Mouse (Mus musculus) Patski (cell line): ENCODE measurements around the gene Pofut2. TPM values are rescaled to one million over a fixed set of nuclear protein-coding genes. Genes with fewer than 3 reads are reported as not detected.

Source experiments
- ATAC-seq: fragments of 100-300 bp; one replicate; pipeline ENCODE4 v1.8.0; 2021
- CTCF ChIA-PET: fragments of 350-600 bp; sonication (Branson Sonifier 250); formaldehyde crosslinking; loops from one replicate; lab custom pipeline; 2022; ENCODE audit warnings: inconsistent platforms; lab: Charles Lee
- POLR2A ChIA-PET: fragments of 350-600 bp; sonication (Branson Sonifier 250); formaldehyde crosslinking; loops from one replicate; lab custom pipeline; 2022; ENCODE audit warnings: antibody characterized with exemption, inconsistent platforms; lab: Charles Lee
- DNase-seq: peaks from one replicate; pipeline ENCODE4 v3.0.0-alpha.2; 2011; ENCODE audit warnings: low read depth, low spot score
- H3K27me3 ChIP-seq: fragments of 371-371 bp; one replicate; pipeline ENCODE4 v1.5.1; 2021
- CTCF ChIP-seq: fragments of 100-300 bp; IDR thresholded peaks from one replicate; pipeline ENCODE4 v1.5.1; 2021
- in situ Hi-C: fragments of 300-500 bp; cut with MboI; formaldehyde crosslinking; loops from 3 replicates; pipeline ENCODE4 v1.11.1; 2018; ENCODE audit warnings: low pct_unique_long_range_greater_than_20kb, mixed read lengths
- polyA plus RNA-seq: library from polyadenylated mRNA; unstranded; gene quantifications from one replicate; pipeline ENCODE4 v1.2.3, GENCODE M21; 2021

Gene Pofut2
- polyA plus RNA-seq, result 121 TPM

DNA sequence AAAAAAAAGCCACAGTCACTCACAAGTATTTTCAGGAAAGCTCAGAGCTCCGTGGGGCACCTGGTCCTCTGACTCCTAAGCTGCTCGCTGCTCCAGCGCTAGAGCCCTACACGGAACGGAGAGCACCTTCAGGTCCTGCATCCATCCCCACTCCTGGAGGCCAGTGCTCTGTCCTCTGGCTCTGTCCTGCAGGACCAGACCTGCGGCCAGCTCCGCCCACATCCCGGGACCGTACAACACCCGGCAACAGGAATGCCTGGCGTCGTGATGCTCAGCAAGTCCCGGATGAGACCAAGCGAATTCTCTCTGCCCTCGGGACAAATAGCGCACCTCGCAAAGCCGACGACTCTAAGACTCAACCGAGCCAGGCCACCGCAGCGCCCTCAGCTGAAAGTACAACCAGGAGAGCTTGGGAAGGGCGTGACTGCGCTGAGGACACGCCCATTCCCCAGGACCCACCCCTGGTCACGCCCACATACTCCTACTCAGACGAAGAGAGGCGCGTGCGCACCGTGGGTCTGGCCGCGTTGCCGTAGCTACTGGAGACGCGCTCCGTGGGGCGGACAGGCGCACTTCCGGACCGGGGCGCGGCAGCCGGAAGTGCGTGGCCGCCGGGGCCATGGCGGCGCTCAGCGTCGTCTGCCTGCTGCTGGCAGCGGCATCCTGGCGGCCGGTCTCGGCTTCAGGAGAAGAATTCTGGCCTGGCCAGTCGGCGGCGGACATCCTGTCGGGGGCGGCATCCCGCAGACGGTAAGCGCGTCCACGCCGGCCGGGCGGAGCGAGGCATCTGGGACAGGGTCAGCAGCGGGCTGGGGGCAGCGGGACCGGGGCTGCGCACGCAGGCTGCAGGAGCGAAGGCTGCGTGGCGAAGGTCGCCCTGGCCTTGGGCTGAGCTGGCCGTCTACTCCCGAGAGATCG, at the start of gene Pofut2:
Gene Pofut2, plus strand, starts transcription at position 515 of the 918 bp plus-strand sequence.
- DNase-seq (peak; percentile 91), ATAC-seq (peak; percentile 85)
- no peak for TF ChIP-seq CTCF
- ChIA-PET CTCF (interaction anchor here (1.0 to 3.7 kb wide), 5 partner anchors 23 to 164 kb away, joined by 3 to 23 read pairs (median 3); no protein-coding TSS in a partner anchor), POLR2A (interaction anchor here (0.6 to 1.0 kb wide), 4 partner anchors 101 to 285 kb away, joined by 3 to 9 read pairs (median 4); no protein-coding TSS in a partner anchor)
- in situ Hi-C loops, result loop anchor here (10.0 kb wide), 1 partner anchor 424 kb away; no protein-coding TSS in a partner anchor
- no peaks in the 10 kb centered on the region for H3K27me3 ChIP-seq

- in situ Hi-C loops, result loop anchor here (5.0 kb wide), 1 partner anchor 42 kb away; the partner anchor contains the start of gene Col18a1
- ChIA-PET CTCF (interaction anchor here (0.9 to 1.4 kb wide), 2 partner anchors 58 to 79 kb away, joined by 3 to 4 read pairs; no protein-coding TSS in a partner anchor), POLR2A (no interaction called here)
- ATAC-seq, result no peak
- no peaks in the 10 kb centered on the region for H3K27me3 ChIP-seq
- DNase-seq, result no peak
- no peak for TF ChIP-seq CTCF
Observed at GRCm38 (mm10) chr10:77209261-77209660, 49.8 kb upstream of the Pofut2 start.

GRCm38 (mm10) chr10:77210666-77211065, 48.4 kb upstream of the Pofut2 start:
- no peaks in the 10 kb centered on the region for H3K27me3 ChIP-seq
- in situ Hi-C loops, result loop anchor here (5.0 kb wide), 1 partner anchor 128 kb away; no protein-coding TSS in a partner anchor
- CTCF ChIA-PET, result interaction anchor here (1.3 kb wide), 1 partner anchor 80 kb away, joined by 3 read pairs; no protein-coding TSS in a partner anchor
- no peak for ATAC-seq
- no peak for DNase-seq
- TF ChIP-seq CTCF, result no peak
- POLR2A ChIA-PET, result no interaction called here

GRCm38 (mm10) chr10:77211116-77211570, 47.9 kb upstream of the Pofut2 start:
- no peaks in the 10 kb centered on the region for H3K27me3 ChIP-seq
- in situ Hi-C loops, result loop anchor here (5.0 kb wide), 1 partner anchor 129 kb away; no protein-coding TSS in a partner anchor
- DNase-seq (peak; percentile 87), ATAC-seq (peak; percentile 64)
- ChIA-PET CTCF (interaction anchor here (1.3 kb wide), 1 partner anchor 81 kb away, joined by 3 read pairs; no protein-coding TSS in a partner anchor), POLR2A (no interaction called here)
- TF ChIP-seq CTCF, result no peak

GRCm38 (mm10) chr10:77212354-77213120, 46.5 kb upstream of the Pofut2 start:
- CTCF ChIA-PET, result interaction anchor here (1.4 to 2.0 kb wide), 2 partner anchors 39 to 82 kb away, joined by 5 to 6 read pairs; no protein-coding TSS in a partner anchor
- in situ Hi-C loops, result loop anchor here (5.0 kb wide), 1 partner anchor 130 kb away; no protein-coding TSS in a partner anchor
- DNase-seq (no peak), ATAC-seq (no peak)
- H3K27me3 ChIP-seq, result no peaks in the 10 kb centered on the region
- POLR2A ChIA-PET, result interaction anchor here (0.6 kb wide), 2 partner anchors 43 to 71 kb away, joined by 3 read pairs; no protein-coding TSS in a partner anchor
- TF ChIP-seq CTCF, result no peak

DNA sequence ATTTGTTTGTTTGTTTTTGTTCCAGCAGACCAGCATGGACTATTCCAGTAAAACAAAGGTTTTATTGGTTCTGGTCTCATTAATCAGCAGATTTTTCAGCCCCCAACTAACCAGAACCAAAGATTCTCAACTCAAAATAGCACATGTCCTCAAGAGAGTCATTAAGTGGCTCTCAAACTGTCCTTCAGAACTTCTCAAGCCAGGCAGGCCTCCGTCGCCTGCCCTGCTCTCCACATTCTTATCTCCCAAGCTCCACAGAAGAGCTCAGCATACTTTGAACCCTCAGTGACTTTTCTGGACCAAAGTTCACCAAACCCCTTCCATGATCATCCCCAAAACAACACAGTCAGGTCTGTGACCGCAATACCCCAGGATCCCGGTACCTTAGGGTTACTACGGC, 45.5 kb upstream of the Pofut2 start:
- ChIA-PET POLR2A (no interaction called here), CTCF (interaction anchor here (2.0 kb wide), 1 partner anchor 83 kb away, joined by 6 read pairs; no protein-coding TSS in a partner anchor)
- no peak for DNase-seq
- in situ Hi-C loops, result loop anchor here (5.0 kb wide), 1 partner anchor 131 kb away; no protein-coding TSS in a partner anchor
- H3K27me3 ChIP-seq, result no peaks in the 10 kb centered on the region
- no peak for ATAC-seq
- no peak for TF ChIP-seq CTCF

DNA sequence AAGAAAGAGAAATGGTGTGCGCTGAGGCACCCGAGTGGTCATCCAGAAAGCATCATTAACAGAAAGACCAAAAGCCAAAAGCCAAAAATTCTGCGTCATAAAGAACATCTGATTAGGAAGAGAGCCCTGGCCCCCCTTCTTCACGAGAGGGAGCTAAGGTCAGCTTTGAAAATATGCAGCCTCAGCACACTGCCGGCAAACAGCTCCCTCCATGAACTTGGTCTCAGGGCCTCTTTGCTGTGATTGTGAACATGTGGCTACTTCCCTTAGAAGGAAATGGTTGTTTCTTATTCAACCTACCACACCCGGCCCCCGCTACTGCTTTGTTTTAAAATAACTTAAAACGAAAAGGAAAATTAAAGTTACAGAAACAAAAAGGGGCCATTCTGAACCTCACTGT, 44.4 kb upstream of the Pofut2 start:
- no peak for TF ChIP-seq CTCF
- in situ Hi-C loops, result loop anchor here (5.0 kb wide), 1 partner anchor 132 kb away; no protein-coding TSS in a partner anchor
- DNase-seq (no peak), ATAC-seq (no peak)
- CTCF ChIA-PET, result interaction anchor here (0.9 kb wide), 1 partner anchor 16 kb away, joined by 3 read pairs; no protein-coding TSS in a partner anchor
- POLR2A ChIA-PET, result no interaction called here
- no peaks in the 10 kb centered on the region for H3K27me3 ChIP-seq

GRCm38 (mm10) chr10:77215641-77216040, 43.4 kb upstream of the Pofut2 start:
- DNase-seq, result no peak
- ChIA-PET CTCF (no interaction called here), POLR2A (no interaction called here)
- no peaks in the 10 kb centered on the region for H3K27me3 ChIP-seq
- TF ChIP-seq CTCF, result no peak
- ATAC-seq, result no peak
- in situ Hi-C loops, result no loop called here

GRCm38 (mm10) chr10:77216313-77216712, 42.7 kb upstream of the Pofut2 start:
- POLR2A ChIA-PET, result no interaction called here

More at GRCm38 (mm10) chr10:77216313-77216712, 42.7 kb upstream of the Pofut2 start:
- ATAC-seq, result no peak
- CTCF ChIA-PET, result no interaction called here
- in situ Hi-C loops, result no loop called here
- DNase-seq, result no peak
- TF ChIP-seq CTCF, result no peak
- H3K27me3 ChIP-seq, result no peaks in the 10 kb centered on the region
